Comparison of ENCODE assay signal across 8 mouse cellular contexts in the genomic region with DNA sequence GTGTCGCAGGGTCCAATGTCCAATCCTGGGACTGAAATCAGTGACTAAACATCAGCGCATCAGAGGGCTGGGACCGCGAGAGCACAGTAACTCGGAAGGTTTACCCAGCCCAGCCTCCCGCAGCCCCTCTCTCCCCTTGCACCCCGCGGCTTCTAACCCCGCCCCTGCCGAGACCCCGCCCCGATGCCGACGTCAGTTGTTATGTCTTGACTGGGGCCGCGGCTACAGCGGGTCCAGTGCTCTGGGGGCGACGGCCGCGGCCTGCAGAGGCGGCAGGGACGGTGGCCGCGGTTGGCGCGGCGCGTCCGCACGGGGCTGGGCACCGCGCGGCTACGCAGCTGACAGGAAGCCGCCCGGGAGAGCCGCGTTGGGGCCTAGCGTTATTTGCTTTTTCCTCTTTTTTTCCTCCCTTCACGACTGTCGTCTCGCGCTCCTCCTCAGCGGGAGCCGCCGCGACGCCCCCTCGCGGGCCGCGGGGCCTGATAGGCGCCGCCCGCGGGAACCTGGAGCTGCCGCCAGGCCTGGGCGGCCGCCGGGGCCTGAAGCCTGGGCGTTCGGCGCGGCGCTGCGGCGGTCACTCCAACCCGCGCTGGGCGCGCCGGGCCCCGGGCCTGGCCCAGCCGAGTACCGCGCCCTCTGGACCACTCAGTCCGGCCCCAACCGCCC. TPM values are rescaled to one million over a fixed set of nuclear protein-coding genes. Genes with fewer than 3 reads are reported as not detected.
DNase-seq lines count a peak whose midpoint lies in the region; ATAC-seq and TF ChIP-seq lines count a peak whose summit lies in the region.

A gene (plus strand): TSS at position 220 of the 666 bp plus-strand sequence.

- peak; percentile 97 for TF ChIP-seq POLR2A in bone marrow, adult 2 months (IDR thresholded peaks at IDR 0.05; ENCODE audit: borderline replicate concordance, control insufficient read depth, low read depth, low read length)

- no peaks in the 10 kb centered on the region for H3K27me3 ChIP-seq in embryonic facial prominence, embryonic 15.5 days
- H3K27me3 ChIP-seq in kidney, embryonic 14.5 days (ENCODE audit: control insufficient read depth, insufficient read depth, low read length): no peaks in the 10 kb centered on the region
- H3K27me3 ChIP-seq in limb, embryonic 15.5 days: no peaks in the 10 kb centered on the region

- no peaks in the 10 kb centered on the region for H3K36me3 ChIP-seq in embryonic facial prominence, embryonic 15.5 days
- peaks cover 7% of the 10 kb centered on the region; the same call in 1 of the 2 replicates for H3K36me3 ChIP-seq in kidney, embryonic 14.5 days (ENCODE audit: control insufficient read depth, insufficient read depth, low read length)
- H3K36me3 ChIP-seq in limb, embryonic 15.5 days: no peaks in the 10 kb centered on the region

- H3K4me2 ChIP-seq in embryonic facial prominence, embryonic 15.5 days (replicated peaks): peak within 1 kb of the TSS; percentile 64
- H3K4me2 ChIP-seq in kidney, embryonic 14.5 days (replicated peaks; ENCODE audit: low read depth, low read length): peak within 1 kb of the TSS; percentile 84
- peak within 1 kb of the TSS; percentile 52 for H3K4me2 ChIP-seq in limb, embryonic 15.5 days

- H3K4me3 ChIP-seq in bone marrow, adult 2 months (replicated peaks; ENCODE audit: control insufficient read depth, low read depth, low read length): peak within 1 kb of the TSS; percentile 89
- H3K4me3 ChIP-seq in embryonic facial prominence, embryonic 15.5 days (replicated peaks): peak within 1 kb of the TSS; percentile 87
- peak within 1 kb of the TSS; percentile 90 for H3K4me3 ChIP-seq in kidney, embryonic 14.5 days (ENCODE audit: low read length)
- H3K4me3 ChIP-seq in limb, embryonic 15.5 days: peak within 1 kb of the TSS; percentile 91

- no peaks in the 10 kb centered on the region for H3K4me1 ChIP-seq in bone marrow, adult 2 months (ENCODE audit: control insufficient read depth, insufficient read depth, low read length)
- H3K4me1 ChIP-seq in embryonic facial prominence, embryonic 15.5 days: peaks cover 15% of the 10 kb centered on the region; the same call in 1 of the 2 replicates
- peaks cover 11% of the 10 kb centered on the region for H3K4me1 ChIP-seq in kidney, embryonic 14.5 days (ENCODE audit: control insufficient read depth, insufficient read depth, low read length)
- H3K4me1 ChIP-seq in limb, embryonic 15.5 days: peaks cover 15% of the 10 kb centered on the region

- peak within 1 kb of the TSS; percentile 98 for H3K27ac ChIP-seq in bone marrow, adult 2 months (ENCODE audit: control insufficient read depth, insufficient read depth, low read depth, low read length, poor library complexity)
- peak within 1 kb of the TSS; percentile 98 for H3K27ac ChIP-seq in embryonic facial prominence, embryonic 15.5 days (replicated peaks)
- peak within 1 kb of the TSS; percentile 98 for H3K27ac ChIP-seq in kidney, embryonic 14.5 days (ENCODE audit: low read depth, low read length)
- peak within 1 kb of the TSS; percentile 97 for H3K27ac ChIP-seq in limb, embryonic 15.5 days

- ATAC-seq in embryonic facial prominence, embryonic 15.5 days (ENCODE audit: insufficient number of reproducible peaks, low FRiP score, low TSS enrichment, low read depth): peak; percentile 98
- ATAC-seq in kidney, embryonic 14.5 days (ENCODE audit: low FRiP score, low TSS enrichment): peak; percentile 98
- peak; percentile 99 for ATAC-seq in limb, embryonic 15.5 days (ENCODE audit: insufficient number of reproducible peaks, low FRiP score, low TSS enrichment, low read depth)

- H3K9me3 ChIP-seq in embryonic facial prominence, embryonic 15.5 days (replicated peaks): no peaks in the 10 kb centered on the region
- no peaks in the 10 kb centered on the region for H3K9me3 ChIP-seq in kidney, embryonic 14.5 days (ENCODE audit: control insufficient read depth, low read length)
- H3K9me3 ChIP-seq in limb, embryonic 15.5 days: no peaks in the 10 kb centered on the region

- WGBS in bone marrow, adult 2 months: under 1% methylated on average over 79 of the region's 79 CpGs
- under 1% methylated on average over 72 of the region's 79 CpGs for WGBS in embryonic facial prominence, embryonic 15.5 days
- WGBS in kidney, embryonic 14.5 days: under 1% methylated on average over 68 of the region's 79 CpGs
- under 1% methylated on average over 72 of the region's 79 CpGs for WGBS in limb, embryonic 15.5 days

- peak within 1 kb of the TSS; percentile 94 for H3K9ac ChIP-seq in embryonic facial prominence, embryonic 15.5 days
- peak within 1 kb of the TSS; percentile 96 for H3K9ac ChIP-seq in kidney, embryonic 14.5 days (ENCODE audit: low read depth, low read length)
- peak within 1 kb of the TSS; percentile 98 for H3K9ac ChIP-seq in limb, embryonic 15.5 days

- no peak; the same call in 1 of the 2 replicates for TF ChIP-seq CTCF in bone marrow, adult 2 months (IDR thresholded peaks at IDR 0.05; ENCODE audit: control insufficient read depth, insufficient read depth, low read length)

- DNase-seq in 416B (ENCODE audit: low read depth): peak; percentile 93
- DNase-seq in heart, adult 9 months (ENCODE audit: low spot score in 2 of 2): peak; percentile 93 to 95
- peak; percentile 47 to 82 for DNase-seq in monocyte, adult 2 months (ENCODE audit: low read depth in 1 of 2, low spot score in 2 of 2)
- DNase-seq in spleen, postnatal 36 days (ENCODE audit: low spot score in 2 of 2): peak; percentile 88

RNA-seq across cellular contexts. Expression of the gene that starts here (rescaled TPM):
- polyA plus RNA-seq in bone marrow, adult 2 months (2011; ENCODE audit: insufficient read depth, insufficient read length, low replicate concordance, missing spikeins): 2.2 and 4.1 TPM in 2 replicates
- 18.2 and 18.4 TPM in 2 replicates for polyA plus RNA-seq in embryonic facial prominence, embryonic 15.5 days (2015; fragmentation: Nextera tagmentation; extraction: Ambion mirVana)
- 14.8 and 20.1 TPM in 2 replicates for polyA plus RNA-seq in kidney, embryonic 14.5 days (2014; fragmentation: Nextera tagmentation; extraction: Ambion mirVana)
- polyA plus RNA-seq in limb, embryonic 15.5 days (2015; fragmentation: Nextera tagmentation; extraction: Ambion mirVana): 13.2 and 16.1 TPM in 2 replicates

Comparison
In these comparisons a context has a peak if more than half of its experiments do, and no peak if none do; other contexts are left out.
1. Peak in every context shown above with its lines: DNase-seq, ATAC-seq, H3K4me3 ChIP-seq and H3K27ac ChIP-seq.